Mouse (Mus musculus) bone marrow macrophage, adult 2 months (primary cell): Measurements from ENCODE around the gene Ndc80. TPM values are rescaled to one million over a fixed set of nuclear protein-coding genes. Genes with fewer than 3 reads are reported as not detected.
"Not testable (repeated sequence)": the region's sequence is repeated elsewhere in the genome, so short reads cannot be mapped to it uniquely, and the experiment has no call there.

Experiments
- H3K27ac ChIP-seq: 2 replicates; pipeline ENCODE4 v1.5.1; 2012; ENCODE audit warnings: low read depth, low read length; ENCODE audit not compliant: insufficient read depth
- H3K4me1 ChIP-seq: 2 replicates; pipeline ENCODE4 v1.6.1; 2012; ENCODE audit warnings: low read length; ENCODE audit not compliant: control insufficient read depth, insufficient read depth
- H3K4me3 ChIP-seq: 2 replicates; pipeline ENCODE4 v1.5.1; 2012; ENCODE audit warnings: mild to moderate bottlenecking, low read length, moderate library complexity; ENCODE audit not compliant: insufficient read depth
- CTCF ChIP-seq: IDR thresholded peaks from 2 replicates; pipeline ENCODE4 v1.5.1; 2012; ENCODE audit warnings: low read depth, mild to moderate bottlenecking, low read length, moderate library complexity
- POLR2A ChIP-seq: IDR thresholded peaks from 2 replicates; pipeline ENCODE4 v1.6.1; 2012; ENCODE audit warnings: mild to moderate bottlenecking, low read depth, low read length, borderline replicate concordance
- polyA plus RNA-seq: library from polyadenylated mRNA; stranded (reverse); fragments of >200 nt; gene quantifications from 2 replicates; pipeline ENCODE4 v1.2.4, GENCODE M21; 2012; ENCODE audit not compliant: missing spikeins, insufficient read depth, insufficient read length

Gene Ndc80
- 34.5 and 37.8 TPM in 2 replicates for polyA plus RNA-seq

GRCm38 (mm10) chr17:71526711-71527564 lies at the start of gene Ndc80:
Ndc80 (minus strand) TSS chr17:71526857.
- TF ChIP-seq CTCF (no peak), POLR2A (no peak)
- Histone ChIP-seq H3K4me1 (peaks cover 6% of the 10 kb centered on the region), H3K4me3 (peak within 1 kb of the TSS; percentile 74), H3K27ac (peak within 1 kb of the TSS; percentile 89)

- Histone ChIP-seq H3K4me3 (no peak overlapping the region), H3K4me1 (no peaks in the 10 kb centered on the region)
- TF ChIP-seq POLR2A (no peak), CTCF (no peak)
Measured at GRCm38 (mm10) chr17:71561631-71562030, 35.0 kb upstream of the Ndc80 start.

DNA sequence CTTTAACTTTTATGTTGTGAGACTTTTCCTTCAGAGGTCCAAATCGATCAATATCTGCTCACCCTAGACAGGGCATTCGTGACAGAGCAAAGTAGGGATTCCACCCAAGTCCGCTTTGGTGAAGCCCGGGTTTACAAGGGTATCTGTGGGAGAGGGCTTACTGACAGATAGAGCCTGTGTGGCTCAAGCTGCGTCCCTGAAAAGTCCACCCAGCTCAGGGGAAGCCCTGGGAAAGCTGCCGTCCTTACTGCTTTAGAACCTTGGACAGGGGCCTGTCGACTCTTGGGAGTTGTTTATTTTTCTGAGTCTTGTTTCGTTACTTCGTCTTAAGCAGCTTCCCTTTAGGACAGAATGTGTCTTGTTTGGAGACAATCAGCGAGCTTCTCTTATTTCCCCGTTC lies 26.2 kb upstream of the Ndc80 start:
- H3K4me3 ChIP-seq = peak overlapping the region; percentile 11
- no peak for TF ChIP-seq CTCF
- no peak for TF ChIP-seq POLR2A
- no peak overlapping the region for H3K27ac ChIP-seq
- H3K4me1 ChIP-seq = no peaks in the 10 kb centered on the region

More at GRCm38 (mm10) chr17:71561631-71562030, 35.0 kb upstream of the Ndc80 start:
- H3K27ac ChIP-seq = no peak overlapping the region

DNA sequence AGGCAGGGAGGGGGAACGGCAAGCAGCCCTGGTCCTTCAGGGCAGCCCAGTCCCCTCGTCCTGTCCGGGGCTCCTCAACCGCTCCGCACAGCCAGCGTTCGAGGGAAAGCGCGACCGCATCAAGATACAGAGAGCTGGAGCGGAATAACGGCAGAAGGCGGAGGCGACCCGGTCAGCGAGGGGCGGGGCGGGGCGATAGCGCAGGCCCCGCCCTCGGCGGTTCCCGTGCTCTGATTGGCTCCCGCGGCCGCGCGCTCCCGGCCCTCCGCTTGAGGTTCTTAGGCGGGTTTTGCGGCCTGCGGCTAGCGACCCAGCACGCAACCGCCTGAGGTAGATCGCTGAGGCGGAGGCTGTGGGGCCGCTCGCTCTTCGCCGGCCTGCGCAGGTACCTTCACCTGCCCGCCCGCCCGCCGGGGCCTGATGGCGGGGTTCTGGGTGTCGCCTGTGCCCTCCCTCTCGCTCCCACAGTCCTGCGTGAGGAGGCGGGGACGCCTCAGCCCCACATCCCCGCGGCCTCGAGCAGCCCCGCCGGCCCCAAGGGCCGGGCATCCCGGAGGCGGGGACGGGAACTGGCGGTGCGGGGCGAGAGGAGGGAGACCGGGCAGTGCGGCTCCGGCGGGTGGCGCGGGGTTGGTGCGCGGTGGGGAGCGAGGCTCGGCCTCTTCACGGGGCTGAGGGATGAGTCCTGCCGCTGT lies 25.2 kb upstream of the Ndc80 start, which contains the start of gene Spdya:
Gene Spdya, plus strand, starts transcription at position 305 of the 695 bp plus-strand sequence.
- Histone ChIP-seq H3K4me3 (peak within 1 kb of the TSS; percentile 69), H3K27ac (no peak within 1 kb of the TSS), H3K4me1 (no peaks in the 10 kb centered on the region)
- TF ChIP-seq CTCF = no peak
- no peak for TF ChIP-seq POLR2A

DNA sequence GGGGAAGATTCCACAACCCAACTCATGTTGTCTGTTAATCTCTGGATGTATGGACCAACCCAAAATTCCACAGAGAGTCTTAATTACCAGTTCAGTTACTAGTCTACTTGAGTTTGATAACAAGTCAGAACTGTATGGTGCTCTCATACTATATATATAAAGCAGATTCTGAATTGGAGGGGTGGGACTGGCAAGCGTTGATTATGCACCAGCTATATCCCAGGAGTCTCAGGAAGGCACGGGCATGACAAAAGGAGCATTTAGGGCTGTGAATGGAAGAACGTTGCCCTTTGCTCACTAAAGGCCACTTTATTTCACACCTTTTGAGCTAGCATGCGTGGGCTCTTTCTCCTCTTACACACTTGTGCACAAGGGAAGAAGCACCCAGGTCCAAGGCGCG lies 24.7 kb upstream of the Ndc80 start:
- Histone ChIP-seq H3K27ac (no peak overlapping the region), H3K4me1 (no peaks in the 10 kb centered on the region), H3K4me3 (peak overlapping the region; percentile 69)
- no peak for TF ChIP-seq CTCF
- no peak for TF ChIP-seq POLR2A

DNA sequence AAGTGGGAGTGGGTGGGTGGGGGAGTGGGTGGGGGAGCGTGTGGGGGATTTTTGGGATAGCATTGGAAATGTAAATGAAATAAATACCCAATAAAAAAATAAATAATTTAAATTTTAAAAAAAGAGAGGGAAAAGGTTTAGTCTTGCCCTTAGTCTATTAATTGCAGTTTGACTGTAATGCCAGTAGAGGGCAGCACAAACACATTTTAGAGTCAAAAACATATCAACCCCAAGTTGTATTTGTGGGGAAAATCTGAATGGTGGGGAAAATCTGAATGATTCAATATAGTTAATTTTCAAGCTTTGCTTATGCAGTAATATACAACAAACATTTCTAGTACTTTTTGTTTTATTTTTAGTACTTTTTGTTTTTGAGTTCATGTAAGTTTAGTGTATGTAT lies 21.9 kb upstream of the Ndc80 start:
- TF ChIP-seq CTCF = no peak
- no peak for TF ChIP-seq POLR2A
- H3K27ac ChIP-seq = no peak overlapping the region
- H3K4me1 ChIP-seq = no peaks in the 10 kb centered on the region
- H3K4me3 ChIP-seq = no peak overlapping the region

DNA sequence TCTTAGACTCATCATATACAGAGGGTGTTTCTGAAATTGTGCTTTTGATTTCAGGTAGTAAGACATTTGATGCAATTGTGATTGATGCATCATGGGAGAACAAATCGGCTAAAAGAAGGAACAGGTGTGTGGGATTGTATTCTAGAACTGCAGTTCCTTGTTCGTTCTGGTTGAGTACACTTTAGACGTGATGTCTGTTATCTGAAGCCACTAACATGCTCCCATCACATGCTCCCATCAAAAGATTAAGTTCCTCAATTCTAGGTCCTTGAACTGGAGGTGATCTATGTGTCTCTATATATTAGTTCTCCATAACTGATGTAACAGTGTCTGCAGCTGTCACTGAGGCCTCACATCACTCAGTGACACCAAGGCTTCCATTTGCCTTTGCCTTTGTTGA lies 10.5 kb upstream of the Ndc80 start:
- no peak overlapping the region for H3K27ac ChIP-seq
- H3K4me3 ChIP-seq = no peak overlapping the region
- no peaks in the 10 kb centered on the region for H3K4me1 ChIP-seq
- TF ChIP-seq POLR2A (no peak), CTCF (no peak)

DNA sequence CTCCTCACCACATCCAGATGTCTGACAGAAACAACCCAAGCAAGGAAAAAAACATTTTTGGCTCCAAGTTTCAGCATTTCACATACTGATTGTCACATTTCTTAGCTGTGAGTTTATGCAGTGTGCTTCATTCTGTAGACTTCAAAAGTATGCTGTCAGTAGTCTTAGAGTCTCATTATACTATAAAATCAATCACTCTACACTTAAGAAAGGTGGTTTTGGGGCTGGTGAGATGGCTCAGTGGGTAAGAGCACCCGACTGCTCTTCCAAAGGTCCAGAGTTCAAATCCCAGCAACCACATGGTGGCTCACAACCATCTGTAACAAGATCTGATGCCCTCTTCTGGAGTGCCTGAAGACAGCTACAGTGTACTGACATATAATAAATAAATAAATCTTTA lies 8.9 kb upstream of the Ndc80 start:
- H3K4me1 ChIP-seq, H3K27ac ChIP-seq, H3K4me3 ChIP-seq: not testable (repeated sequence)

- Histone ChIP-seq H3K27ac (no peak overlapping the region), H3K4me1 (peaks cover 6% of the 10 kb centered on the region)
- no peak for TF ChIP-seq POLR2A
- TF ChIP-seq CTCF = no peak
Measured at GRCm38 (mm10) chr17:71528042-71528441, 1.4 kb upstream of the Ndc80 start.

DNA sequence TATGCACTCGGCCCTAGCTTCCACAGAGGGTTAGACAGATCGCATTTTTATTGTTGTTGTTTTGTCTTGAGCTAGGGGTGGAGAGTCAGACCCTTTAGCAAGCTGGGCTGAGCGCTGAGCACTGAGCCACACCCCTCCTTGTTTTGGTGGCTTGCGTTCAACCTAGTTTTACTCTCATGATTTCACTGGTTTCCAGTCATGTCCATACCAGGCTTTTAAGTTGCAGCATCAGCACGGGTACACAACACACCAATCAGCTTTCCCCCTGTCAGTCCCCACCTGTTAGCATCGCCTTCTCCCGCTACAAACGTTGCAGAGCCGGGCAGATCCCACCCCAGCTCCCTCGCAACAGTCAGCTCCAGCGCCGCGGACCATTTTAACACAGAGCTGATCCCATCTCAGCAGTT lies 352 bp downstream of the Ndc80 start:
- Histone ChIP-seq H3K27ac (peak overlapping the region; percentile 41), H3K4me1 (peaks cover 6% of the 10 kb centered on the region), H3K4me3 (peak overlapping the region; percentile 74)
- no peak for TF ChIP-seq POLR2A
- no peak for TF ChIP-seq CTCF

More at GRCm38 (mm10) chr17:71528042-71528441, 1.4 kb upstream of the Ndc80 start:
- no peak overlapping the region for H3K4me3 ChIP-seq
